Mouse (Mus musculus): ENCODE measurements at regions not wholly inside any gene's neighbourhood (a gene's known extent, or its start where the extent isn't known, plus 50 kb on each side); places are given as distances from the start of the nearest gene placed in this dataset.

GRCm38 (mm10) chr12:80011916-80012315 lies 100.9 kb downstream of the Zfp36l1 start:
- H3K27me3 ChIP-seq (ENCODE audit: control insufficient read depth, insufficient read depth, low read length), result no peaks in the 10 kb centered on the region
- H3K4me2 ChIP-seq (replicated peaks; ENCODE audit: low read depth, low read length), result no peak overlapping the region
- no peak overlapping the region for H3K4me3 ChIP-seq (ENCODE audit: low read depth, low read length)
- 0 out of 2 replicates have a peak, but pooled peaks cover 2% of the 10 kb centered on the region for H3K4me1 ChIP-seq (replicated peaks; ENCODE audit: control insufficient read depth, insufficient read depth, low read length)
- H3K27ac ChIP-seq (ENCODE audit: low read depth, low read length), result no peak overlapping the region
- no peaks in the 10 kb centered on the region for H3K9me3 ChIP-seq (ENCODE audit: control insufficient read depth, low read length)
- no peak for DNase-seq (ENCODE audit: low spot score)
- no peak overlapping the region for H3K9ac ChIP-seq (ENCODE audit: low read depth, low read length)
- H3K36me3 ChIP-seq (ENCODE audit: control insufficient read depth, insufficient read depth, low read length), result no peaks in the 10 kb centered on the region
- 77% methylated on average over 6 of the region's 6 CpGs for WGBS
- no peak for ATAC-seq (ENCODE audit: low FRiP score)

DNA sequence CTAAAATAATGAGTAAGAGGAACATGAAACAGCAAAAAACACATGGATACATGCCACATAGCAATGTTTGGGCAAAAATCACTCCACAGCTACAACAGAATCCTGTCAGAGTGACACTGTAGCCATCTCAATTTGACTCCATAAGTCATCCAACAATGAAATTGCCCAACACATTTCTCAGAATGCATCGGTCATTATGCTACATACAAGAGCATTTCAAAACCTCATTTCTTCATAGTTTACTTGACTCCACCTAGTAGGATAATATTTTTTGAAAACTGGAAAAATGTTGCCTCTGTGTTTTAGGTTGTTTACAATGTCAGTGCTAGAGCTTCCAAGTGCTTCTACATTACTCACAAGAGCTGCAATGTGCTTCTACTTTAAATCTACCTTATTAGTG lies 101.9 kb downstream of the Zfp36l1 start:
- no peaks in the 10 kb centered on the region for H3K36me3 ChIP-seq (ENCODE audit: control insufficient read depth, insufficient read depth, low read length)
- 97% methylated on average over 1 of the region's 1 CpGs for WGBS

GRCm38 (mm10) chr12:80010220-80010619 lies 102.6 kb downstream of the Zfp36l1 start:
- H3K27ac ChIP-seq (ENCODE audit: low read depth, low read length), result no peak overlapping the region
- no peaks in the 10 kb centered on the region for H3K27me3 ChIP-seq (ENCODE audit: control insufficient read depth, insufficient read depth, low read length)
- DNase-seq (ENCODE audit: low spot score) (no peak), ATAC-seq (ENCODE audit: low FRiP score) (no peak)
- no peak overlapping the region for H3K4me3 ChIP-seq (ENCODE audit: low read depth, low read length)
- no peaks in the 10 kb centered on the region for H3K9me3 ChIP-seq (ENCODE audit: control insufficient read depth, low read length)
- H3K4me2 ChIP-seq (replicated peaks; ENCODE audit: low read depth, low read length), result no peak overlapping the region
- H3K4me1 ChIP-seq (replicated peaks; ENCODE audit: control insufficient read depth, insufficient read depth, low read length), result 0 out of 2 replicates have a peak, but pooled peaks cover 2% of the 10 kb centered on the region
- WGBS, result 49% methylated on average over 2 of the region's 2 CpGs
- no peaks in the 10 kb centered on the region for H3K36me3 ChIP-seq (ENCODE audit: control insufficient read depth, insufficient read depth, low read length)
- H3K9ac ChIP-seq (ENCODE audit: low read depth, low read length), result no peak overlapping the region

More for the DNA sequence above, 101.9 kb downstream of the Zfp36l1 start:
- ATAC-seq (ENCODE audit: low FRiP score), result no peak
- no peak overlapping the region for H3K4me3 ChIP-seq (ENCODE audit: low read depth, low read length)
- H3K4me1 ChIP-seq (replicated peaks; ENCODE audit: control insufficient read depth, insufficient read depth, low read length), result 0 out of 2 replicates have a peak, but pooled peaks cover 2% of the 10 kb centered on the region
- no peaks in the 10 kb centered on the region for H3K9me3 ChIP-seq (ENCODE audit: control insufficient read depth, low read length)
- no peak overlapping the region for H3K27ac ChIP-seq (ENCODE audit: low read depth, low read length)
- no peak overlapping the region for H3K4me2 ChIP-seq (replicated peaks; ENCODE audit: low read depth, low read length)
- DNase-seq (ENCODE audit: low spot score), result no peak
- no peaks in the 10 kb centered on the region for H3K27me3 ChIP-seq (ENCODE audit: control insufficient read depth, insufficient read depth, low read length)
- H3K9ac ChIP-seq (ENCODE audit: low read depth, low read length), result no peak overlapping the region

- Histone ChIP-seq H3K9ac (ENCODE audit: low read depth, low read length) (no peak overlapping the region), H3K4me2 (replicated peaks; ENCODE audit: low read depth, low read length) (no peak overlapping the region), H3K27ac (ENCODE audit: low read depth, low read length) (no peak overlapping the region), H3K9me3 (ENCODE audit: control insufficient read depth, low read length) (no peaks in the 10 kb centered on the region), H3K27me3 (ENCODE audit: control insufficient read depth, insufficient read depth, low read length) (no peaks in the 10 kb centered on the region), H3K36me3 (ENCODE audit: control insufficient read depth, insufficient read depth, low read length) (no peaks in the 10 kb centered on the region), H3K4me1 (replicated peaks; ENCODE audit: control insufficient read depth, insufficient read depth, low read length) (no peaks in the 10 kb centered on the region), H3K4me3 (ENCODE audit: low read depth, low read length) (no peak overlapping the region)
- WGBS, result 37% methylated on average over 7 of the region's 7 CpGs
- no peak for DNase-seq (ENCODE audit: low spot score)
- ATAC-seq (ENCODE audit: low FRiP score), result no peak
Measured at GRCm38 (mm10) chr12:80007849-80008248, 105.0 kb downstream of the Zfp36l1 start.

- DNase-seq (ENCODE audit: low spot score), result no peak
- 88% methylated on average over 13 of the region's 13 CpGs for WGBS
- H3K36me3 ChIP-seq (ENCODE audit: control insufficient read depth, insufficient read depth, low read length), result no peaks in the 10 kb centered on the region
- no peak for ATAC-seq (ENCODE audit: low FRiP score)
- no peaks in the 10 kb centered on the region for H3K9me3 ChIP-seq (ENCODE audit: control insufficient read depth, low read length)
- H3K9ac ChIP-seq (ENCODE audit: low read depth, low read length), result no peak overlapping the region
- H3K4me3 ChIP-seq (ENCODE audit: low read depth, low read length), result no peak overlapping the region
- no peak overlapping the region for H3K27ac ChIP-seq (ENCODE audit: low read depth, low read length)
- H3K27me3 ChIP-seq (ENCODE audit: control insufficient read depth, insufficient read depth, low read length), result no peaks in the 10 kb centered on the region
- H3K4me2 ChIP-seq (replicated peaks; ENCODE audit: low read depth, low read length), result no peak overlapping the region
- 0 out of 2 replicates have a peak, but pooled peaks cover 3% of the 10 kb centered on the region for H3K4me1 ChIP-seq (replicated peaks; ENCODE audit: control insufficient read depth, insufficient read depth, low read length)
Measured at GRCm38 (mm10) chr12:80005227-80005919, 107.4 kb downstream of the Zfp36l1 start.

- 87% methylated on average over 6 of the region's 6 CpGs for WGBS
- DNase-seq (ENCODE audit: low spot score), result no peak
- no peak overlapping the region for H3K4me2 ChIP-seq (replicated peaks; ENCODE audit: low read depth, low read length)
- H3K9ac ChIP-seq (ENCODE audit: low read depth, low read length), result no peak overlapping the region
- no peak overlapping the region for H3K4me3 ChIP-seq (ENCODE audit: low read depth, low read length)
- H3K27ac ChIP-seq (ENCODE audit: low read depth, low read length), result no peak overlapping the region
- H3K4me1 ChIP-seq (replicated peaks; ENCODE audit: control insufficient read depth, insufficient read depth, low read length), result 0 out of 2 replicates have a peak, but pooled peaks cover 3% of the 10 kb centered on the region
- H3K27me3 ChIP-seq (ENCODE audit: control insufficient read depth, insufficient read depth, low read length), result no peaks in the 10 kb centered on the region
- no peak for ATAC-seq (ENCODE audit: low FRiP score)
- H3K36me3 ChIP-seq (ENCODE audit: control insufficient read depth, insufficient read depth, low read length), result no peaks in the 10 kb centered on the region
- H3K9me3 ChIP-seq (ENCODE audit: control insufficient read depth, low read length), result no peaks in the 10 kb centered on the region
Measured at GRCm38 (mm10) chr12:80004575-80004974, 108.2 kb downstream of the Zfp36l1 start.

- ATAC-seq (ENCODE audit: low FRiP score) (no peak), DNase-seq (ENCODE audit: low spot score) (no peak)
- Histone ChIP-seq H3K27ac (ENCODE audit: low read depth, low read length) (no peak overlapping the region), H3K36me3 (ENCODE audit: control insufficient read depth, insufficient read depth, low read length) (no peaks in the 10 kb centered on the region), H3K4me1 (replicated peaks; ENCODE audit: control insufficient read depth, insufficient read depth, low read length) (0 out of 2 replicates have a peak, but pooled peaks cover 3% of the 10 kb centered on the region), H3K4me3 (ENCODE audit: low read depth, low read length) (no peak overlapping the region), H3K27me3 (ENCODE audit: control insufficient read depth, insufficient read depth, low read length) (no peaks in the 10 kb centered on the region), H3K4me2 (replicated peaks; ENCODE audit: low read depth, low read length) (no peak overlapping the region), H3K9me3 (ENCODE audit: control insufficient read depth, low read length) (no peaks in the 10 kb centered on the region), H3K9ac (ENCODE audit: low read depth, low read length) (no peak overlapping the region)
- 92% methylated on average over 12 of the region's 12 CpGs for WGBS
Measured at GRCm38 (mm10) chr12:80003486-80003885, 109.3 kb downstream of the Zfp36l1 start.

DNA sequence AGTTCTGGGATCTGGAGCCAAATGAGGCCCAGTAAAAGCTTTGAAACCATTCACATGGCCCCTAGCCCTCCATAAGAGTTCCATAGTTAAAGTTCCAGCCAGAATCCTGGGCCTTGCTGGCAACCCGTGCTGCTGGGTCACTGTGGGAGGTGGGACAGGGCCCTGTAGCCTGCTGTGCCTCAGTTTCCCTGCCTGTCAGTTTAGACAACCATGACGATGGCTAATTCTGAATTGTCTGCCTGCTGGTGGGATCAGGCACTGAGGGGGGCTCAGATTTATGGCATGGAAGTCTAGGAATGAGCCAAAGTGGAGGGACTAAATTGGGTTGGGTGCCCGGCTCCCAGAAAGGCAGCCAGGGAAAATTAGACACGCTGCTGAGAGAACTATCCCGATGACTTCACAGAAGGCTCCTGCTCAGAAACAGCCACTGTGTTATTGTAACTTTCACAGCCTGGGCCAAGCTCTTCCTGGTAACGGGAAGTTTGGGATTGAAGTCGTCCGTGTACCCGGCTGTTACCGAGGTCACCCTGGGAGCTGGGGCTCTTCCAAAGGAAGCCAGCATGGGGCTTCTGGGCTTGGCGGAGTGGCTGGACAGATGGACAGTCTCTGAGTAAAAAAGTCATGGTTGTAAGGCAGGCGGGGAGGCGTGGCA lies 110.2 kb downstream of the Zfp36l1 start:
- Histone ChIP-seq H3K36me3 (ENCODE audit: control insufficient read depth, insufficient read depth, low read length) (no peaks in the 10 kb centered on the region), H3K4me2 (replicated peaks; ENCODE audit: low read depth, low read length) (no peak overlapping the region), H3K4me1 (replicated peaks; ENCODE audit: control insufficient read depth, insufficient read depth, low read length) (0 out of 2 replicates have a peak, but pooled peaks cover 3% of the 10 kb centered on the region), H3K27me3 (ENCODE audit: control insufficient read depth, insufficient read depth, low read length) (no peaks in the 10 kb centered on the region), H3K4me3 (ENCODE audit: low read depth, low read length) (no peak overlapping the region), H3K9ac (ENCODE audit: low read depth, low read length) (no peak overlapping the region), H3K9me3 (ENCODE audit: control insufficient read depth, low read length) (no peaks in the 10 kb centered on the region), H3K27ac (ENCODE audit: low read depth, low read length) (no peak overlapping the region)
- ATAC-seq (ENCODE audit: low FRiP score) (no peak), DNase-seq (ENCODE audit: low spot score) (no peak)
- 63% methylated on average over 13 of the region's 13 CpGs for WGBS

DNA sequence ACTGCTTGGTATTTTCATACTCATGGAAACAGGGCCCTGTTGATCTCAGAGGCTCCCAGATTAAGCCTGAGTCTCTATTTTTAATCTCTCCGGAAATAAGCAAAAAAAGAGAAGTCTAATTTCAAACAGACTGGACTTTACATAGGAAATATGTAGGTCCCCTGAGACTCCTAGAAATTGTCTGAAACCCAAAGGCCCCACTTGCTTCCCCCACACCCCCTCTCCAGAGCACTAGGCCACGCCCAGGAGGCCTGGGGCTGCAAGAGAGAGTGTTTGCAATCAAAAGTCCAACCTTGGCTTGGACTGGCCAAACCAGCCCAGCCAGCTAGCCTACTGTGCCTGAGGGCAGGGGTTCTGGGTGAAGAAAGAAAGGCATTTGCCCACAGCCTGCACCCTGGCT lies 111.0 kb downstream of the Zfp36l1 start:
- WGBS, result 68% methylated on average over 2 of the region's 2 CpGs
- Histone ChIP-seq H3K4me2 (replicated peaks; ENCODE audit: low read depth, low read length) (no peak overlapping the region), H3K4me3 (ENCODE audit: low read depth, low read length) (no peak overlapping the region), H3K36me3 (ENCODE audit: control insufficient read depth, insufficient read depth, low read length) (no peaks in the 10 kb centered on the region), H3K27ac (ENCODE audit: low read depth, low read length) (0 out of 2 replicates have a peak overlapping the region, but pooled peaks have one; percentile 14), H3K27me3 (ENCODE audit: control insufficient read depth, insufficient read depth, low read length) (no peaks in the 10 kb centered on the region), H3K4me1 (replicated peaks; ENCODE audit: control insufficient read depth, insufficient read depth, low read length) (0 out of 2 replicates have a peak, but pooled peaks cover 3% of the 10 kb centered on the region), H3K9me3 (ENCODE audit: control insufficient read depth, low read length) (no peaks in the 10 kb centered on the region), H3K9ac (ENCODE audit: low read depth, low read length) (no peak overlapping the region)
- ATAC-seq (ENCODE audit: low FRiP score) (no peak), DNase-seq (ENCODE audit: low spot score) (no peak)

All from hindbrain, embryonic 11.5 days (tissue).